Mouse (Mus musculus) monocyte, adult 5-6 weeks (primary cell): ENCODE measurements at regions not wholly inside any gene's neighbourhood (a gene's known extent, or its start where the extent isn't known, plus 50 kb on each side); places are given as distances from the start of the nearest gene placed in this dataset.

Experiments
- ATAC-seq: fragments of 153-309, 156-312 bp; replicated peaks from 2 replicates; pipeline ENCODE4 v1.8.0; 2017; ENCODE audit warnings: mild to moderate bottlenecking; ENCODE audit not compliant: low TSS enrichment, insufficient number of reproducible peaks, severe bottlenecking, poor library complexity, low FRiP score

- no peak for ATAC-seq
Measured at GRCm38 (mm10) chr9:88163025-88163780, 163.8 kb upstream of the Nt5e start.

DNA sequence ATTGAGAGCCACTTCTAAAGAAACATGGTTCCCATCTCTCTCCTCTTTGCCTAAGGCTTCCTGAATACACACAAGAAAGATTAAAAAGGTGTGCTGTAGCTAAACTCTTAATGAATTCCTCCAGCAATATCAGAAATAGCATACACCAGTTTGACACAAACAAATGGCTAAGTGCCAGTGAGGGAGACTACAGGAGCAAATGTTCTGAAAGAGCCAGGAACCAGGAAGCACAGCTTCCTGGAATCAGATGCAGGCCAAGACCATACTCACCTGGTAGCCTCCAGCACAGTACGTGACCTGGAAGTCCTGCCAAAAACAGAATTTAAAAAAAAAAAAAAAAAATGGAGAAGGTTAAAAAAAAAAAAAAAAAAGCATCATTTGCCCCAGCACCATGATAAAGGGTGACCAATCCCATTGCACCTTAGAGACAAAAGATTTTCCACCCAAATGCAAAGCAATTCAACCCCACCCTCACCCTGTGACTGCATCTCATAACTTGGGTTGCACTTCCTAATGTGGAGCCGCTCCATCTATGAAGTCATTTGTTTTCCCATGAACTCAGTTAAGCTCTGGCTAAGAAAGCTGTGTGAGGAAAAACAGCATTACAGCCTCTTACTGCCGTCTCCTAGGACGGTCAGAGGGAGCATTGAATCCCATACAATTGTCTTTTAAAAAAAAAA is 149.3 kb upstream of the Nt5e start:
- no peak for ATAC-seq

- ATAC-seq: no peak
Measured at GRCm38 (mm10) chr9:88181189-88181994, 145.6 kb upstream of the Nt5e start.

DNA sequence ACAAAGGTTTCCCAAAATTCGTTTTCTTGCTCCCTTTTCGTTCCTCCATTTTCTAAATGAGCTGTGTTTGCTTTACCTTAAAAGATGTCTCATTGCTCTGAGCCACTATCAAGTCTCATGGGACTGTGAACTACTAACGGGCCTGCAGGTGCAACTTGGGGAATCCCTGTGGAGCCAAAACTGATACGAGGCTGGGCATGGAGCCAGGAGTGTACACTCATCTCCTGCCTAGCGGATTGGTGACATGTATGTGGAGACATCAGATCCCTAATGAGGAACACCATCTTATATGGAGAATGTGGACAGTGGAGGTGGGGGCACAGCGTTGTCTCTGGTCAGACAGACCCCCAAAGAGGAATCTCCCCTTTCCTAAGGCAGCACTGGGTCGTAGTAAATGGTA is 119.6 kb upstream of the Nt5e start:
- no peak for ATAC-seq

GRCm38 (mm10) chr9:88208022-88208421 is 119.0 kb upstream of the Nt5e start:
- no peak for ATAC-seq

DNA sequence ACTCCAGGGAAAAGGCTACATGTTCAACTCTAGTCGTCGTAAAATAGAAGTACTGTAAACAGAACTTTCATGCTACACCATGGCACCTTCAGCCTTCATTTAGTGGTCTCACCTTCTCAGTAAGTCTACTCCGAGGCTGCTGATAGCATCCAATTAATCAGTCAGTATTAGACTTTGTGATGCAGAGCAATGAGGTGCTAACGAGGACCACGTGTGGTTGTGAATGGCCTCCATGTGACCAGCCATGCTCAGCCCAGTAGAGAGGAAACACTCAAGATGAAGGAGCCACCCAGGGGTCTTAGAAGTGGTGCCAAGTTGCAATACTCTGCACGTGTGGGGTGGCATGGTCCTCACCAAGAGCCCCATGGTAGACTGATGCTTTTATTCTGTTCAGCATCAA is 112.2 kb upstream of the Nt5e start:
- no peak for ATAC-seq

DNA sequence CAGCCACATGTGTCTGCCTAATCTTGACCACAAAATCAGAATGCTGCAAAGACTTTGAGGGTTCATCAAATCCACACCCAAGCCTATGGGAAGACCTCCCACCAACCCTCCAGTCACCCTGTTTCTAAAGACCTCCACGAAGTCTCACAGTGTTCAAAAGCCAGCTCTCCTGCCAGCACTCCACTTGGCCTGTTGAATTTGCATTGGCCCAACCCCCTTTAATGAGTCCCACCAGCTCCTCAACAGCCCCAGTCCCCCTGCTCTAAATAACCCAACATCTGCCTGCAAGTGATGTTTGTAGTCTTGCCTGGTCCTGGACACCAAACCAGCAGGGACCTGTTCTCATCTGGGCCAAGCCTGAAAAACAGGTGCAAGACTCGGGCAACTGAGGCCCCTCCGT is 106.6 kb upstream of the Nt5e start:
- ATAC-seq: no peak

DNA sequence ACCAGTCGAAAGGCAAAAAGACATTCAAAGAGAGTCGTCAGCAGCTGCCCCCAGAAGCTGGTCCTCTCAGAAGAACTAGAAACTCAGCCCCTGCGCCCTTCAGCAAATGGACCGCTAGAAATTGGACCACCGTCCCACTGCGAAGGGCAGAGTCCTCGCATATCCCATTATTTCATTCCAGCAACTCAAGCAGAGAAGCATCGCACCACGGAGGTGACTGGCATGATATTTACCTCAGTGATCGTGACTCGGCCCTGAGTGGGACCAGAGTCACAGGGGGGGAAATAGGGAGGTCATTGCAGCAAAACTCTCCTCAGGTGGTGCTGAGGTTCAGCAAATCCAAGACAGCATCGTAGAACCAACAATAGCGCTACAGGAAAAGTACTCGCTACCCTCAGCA is 105.7 kb upstream of the Nt5e start:
- ATAC-seq: no peak

GRCm38 (mm10) chr9:88221850-88222353 is 105.1 kb upstream of the Nt5e start:
- no peak for ATAC-seq

GRCm38 (mm10) chr9:88237126-88237525 is 89.9 kb upstream of the Nt5e start:
- ATAC-seq: no peak

DNA sequence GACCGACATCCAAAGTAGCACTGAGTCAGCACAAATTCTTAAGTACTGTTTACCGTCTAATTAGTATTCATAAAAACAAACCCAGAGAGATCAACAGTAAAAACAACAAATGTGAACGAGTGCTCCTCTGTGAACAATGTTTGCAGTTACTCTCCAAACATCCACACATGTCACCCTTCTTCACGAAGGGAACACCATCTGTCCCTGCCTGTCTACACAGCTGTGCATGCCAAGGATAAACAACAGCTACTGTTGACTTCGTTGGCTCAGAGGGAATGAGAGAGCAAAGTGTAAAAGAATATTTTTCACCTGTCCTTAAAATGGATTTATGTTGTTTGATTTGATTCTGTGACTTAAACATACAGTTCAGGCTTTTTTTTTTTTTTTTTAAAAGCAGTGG is 88.7 kb upstream of the Nt5e start:
- ATAC-seq: no peak

DNA sequence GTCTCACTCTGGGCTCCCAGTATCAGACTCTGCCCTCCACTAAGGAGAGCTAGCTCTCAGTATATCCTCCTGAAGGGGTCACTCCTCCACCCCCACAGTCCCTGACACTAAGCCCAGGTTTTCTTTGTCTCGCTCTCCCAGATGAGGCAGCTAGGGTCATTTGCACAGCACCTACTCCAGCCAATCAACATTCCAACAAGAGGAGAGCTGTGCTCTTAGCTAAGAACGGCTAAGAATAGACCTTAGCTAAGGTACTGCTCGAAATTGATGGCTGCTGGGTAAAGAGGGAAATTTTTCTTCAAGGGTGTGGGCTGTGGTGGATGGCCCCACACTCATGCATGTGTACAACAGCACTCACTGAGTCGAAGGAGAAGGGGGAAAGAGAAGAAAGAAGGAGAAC is 86.3 kb upstream of the Nt5e start:
- ATAC-seq: no peak

- ATAC-seq: peak; percentile 88
Measured at GRCm38 (mm10) chr9:88241203-88241995, 85.6 kb upstream of the Nt5e start.

DNA sequence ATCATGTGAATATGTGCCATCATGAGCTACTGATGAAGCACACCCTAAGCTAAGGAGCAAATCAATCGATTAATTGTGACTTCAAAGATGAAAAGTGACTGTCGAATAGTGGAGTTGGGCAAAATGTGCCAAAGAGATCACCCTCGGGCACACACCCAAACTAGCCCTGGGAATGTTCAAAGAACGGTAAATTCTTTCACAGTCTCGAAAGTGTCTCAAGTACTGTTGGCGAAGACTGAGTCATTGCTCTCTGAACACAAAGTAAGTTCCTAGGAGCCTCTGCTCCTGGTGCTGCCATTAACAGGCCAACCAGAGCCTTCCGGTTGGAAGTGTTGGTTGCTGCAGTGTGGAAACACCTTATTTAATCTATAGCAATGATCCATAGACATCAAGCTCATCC is 84.5 kb upstream of the Nt5e start:
- no peak for ATAC-seq

DNA sequence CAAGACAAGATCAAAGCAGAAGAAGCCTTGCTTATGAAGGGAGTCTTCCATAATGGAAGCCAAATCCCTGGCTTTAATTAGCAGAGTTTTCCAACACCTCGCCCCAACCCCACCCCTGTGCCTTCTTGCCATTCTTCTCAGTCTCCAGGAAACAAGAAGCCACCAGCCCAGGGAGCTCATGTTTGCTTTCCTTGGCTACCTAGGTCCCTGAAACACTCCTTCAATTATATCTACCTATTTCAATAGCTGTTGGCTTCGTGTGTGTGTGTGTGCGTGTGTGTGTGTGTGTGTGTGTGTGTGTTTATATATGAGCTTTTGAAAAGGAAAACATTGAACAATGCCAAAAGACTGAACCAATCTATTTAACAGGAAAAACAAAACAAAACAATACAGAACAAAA is 82.5 kb upstream of the Nt5e start:
- ATAC-seq: no peak

- ATAC-seq: no peak
Measured at GRCm38 (mm10) chr9:88255948-88256347, 71.0 kb upstream of the Nt5e start.

- no peak for ATAC-seq
Measured at GRCm38 (mm10) chr9:88259627-88260026, 67.4 kb upstream of the Nt5e start.

DNA sequence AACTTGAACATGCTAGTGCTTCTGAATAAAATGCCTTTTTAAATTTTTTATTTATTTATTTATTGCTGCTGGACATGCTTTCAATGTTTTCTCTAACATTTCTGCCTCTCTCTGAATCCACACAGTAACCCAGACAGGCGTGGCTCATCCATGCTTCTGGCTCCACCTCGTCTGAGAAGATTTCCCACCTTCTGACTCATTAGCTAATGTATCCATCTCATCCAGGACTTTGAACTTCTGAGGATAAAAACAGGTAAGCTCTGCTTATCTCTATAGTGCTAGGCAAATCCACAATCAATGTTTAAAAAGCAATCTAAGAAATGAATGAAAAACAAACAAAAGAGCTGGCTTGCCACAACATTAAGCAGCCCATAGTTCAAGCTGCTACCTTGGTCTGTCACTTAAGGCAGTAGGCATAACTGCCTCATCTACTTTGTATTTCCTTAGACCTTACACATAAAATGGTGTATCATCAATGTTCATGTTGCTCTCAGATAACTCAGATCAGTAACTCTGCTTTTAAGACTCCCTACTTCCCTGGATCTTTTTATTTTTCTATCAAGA is 66.8 kb upstream of the Nt5e start:
- no peak for ATAC-seq

DNA sequence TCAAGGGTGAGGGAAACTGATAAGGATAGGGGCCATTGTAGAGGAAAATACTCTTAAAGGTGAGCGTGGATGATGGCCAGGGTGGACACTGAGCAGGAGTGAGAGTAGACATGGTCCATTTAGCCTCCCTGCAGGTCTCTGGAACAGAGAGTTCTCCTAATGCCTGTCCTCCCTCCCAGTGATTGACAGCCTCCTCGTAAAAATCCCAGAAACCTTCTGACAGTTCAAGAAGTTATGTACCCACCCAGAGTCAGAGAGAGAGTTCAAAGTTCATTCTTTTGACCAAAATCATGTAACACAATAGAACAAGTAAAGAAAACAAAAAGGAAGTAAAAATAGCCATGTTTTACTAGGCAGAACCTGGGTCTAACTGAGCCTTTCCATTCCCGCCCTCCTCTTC is 64.5 kb upstream of the Nt5e start:
- no peak for ATAC-seq
